Mouse (Mus musculus) cerebellum, adult 18-20 months (tissue): Measurements from ENCODE around the gene Dpep3.
A peak's percentile ranks its signal among the peaks of the same experiment; 100 is the strongest.
"Not testable (repeated sequence)": the region's sequence is repeated elsewhere in the genome, so short reads cannot be mapped to it uniquely, and the experiment has no call there.

Source experiments
- DNase-seq, 2 experiments: peaks; one replicate each; pipeline ENCODE4 v3.0.0; 2021

The Dpep3 gene

GRCm38 (mm10) chr8:105979325-105979724 is at the start of gene Dpep3:
Gene Dpep3, minus strand, starts transcription at chr8:105979429.
- DNase-seq, result no peak

GRCm38 (mm10) chr8:106022483-106022882 is 43.3 kb upstream of the Dpep3 start:
- DNase-seq, result peak; percentile 74 to 91

- no peak for DNase-seq
Measured at GRCm38 (mm10) chr8:106018039-106018438, 38.8 kb upstream of the Dpep3 start.

- no peak for DNase-seq
Measured at GRCm38 (mm10) chr8:106017130-106017529, 37.9 kb upstream of the Dpep3 start.

- no peak for DNase-seq
Measured at GRCm38 (mm10) chr8:106016284-106016683, 37.1 kb upstream of the Dpep3 start.

- not testable (repeated sequence) for DNase-seq
Measured at GRCm38 (mm10) chr8:106012203-106012602, 33.0 kb upstream of the Dpep3 start.

GRCm38 (mm10) chr8:106011643-106011986 is 32.4 kb upstream of the Dpep3 start, which contains the start of gene Ddx28:
Gene Ddx28, minus strand, starts transcription at chr8:106011882.
- DNase-seq, result no peak

GRCm38 (mm10) chr8:106010748-106011642 is 31.8 kb upstream of the Dpep3 start:
- peak; percentile 89 to 97 for DNase-seq

- not testable (repeated sequence) for DNase-seq
Measured at GRCm38 (mm10) chr8:106007891-106008290, 28.7 kb upstream of the Dpep3 start.

- DNase-seq, result no peak
Measured at GRCm38 (mm10) chr8:106007135-106007534, 27.9 kb upstream of the Dpep3 start.

- no peak for DNase-seq
Measured at GRCm38 (mm10) chr8:106006413-106006812, 27.2 kb upstream of the Dpep3 start.

GRCm38 (mm10) chr8:106005875-106006274 is 26.6 kb upstream of the Dpep3 start, which contains the start of gene Dpep2nb:
Gene Dpep2nb, minus strand, starts transcription at chr8:106005975.
- DNase-seq, result no peak

- DNase-seq, result no peak
Measured at GRCm38 (mm10) chr8:106004538-106005207, 25.4 kb upstream of the Dpep3 start.

GRCm38 (mm10) chr8:106001908-106002307 is 22.7 kb upstream of the Dpep3 start:
- DNase-seq, result peak; percentile 72 to 85

- no peak for DNase-seq
Measured at GRCm38 (mm10) chr8:105998971-105999370, 19.7 kb upstream of the Dpep3 start.

- no peak for DNase-seq
Measured at GRCm38 (mm10) chr8:105996359-105996758, 17.1 kb upstream of the Dpep3 start.

- DNase-seq, result no peak
Measured at GRCm38 (mm10) chr8:105993226-105993625, 14.0 kb upstream of the Dpep3 start.

GRCm38 (mm10) chr8:105992499-105992898 is 13.3 kb upstream of the Dpep3 start:
- DNase-seq, result no peak

GRCm38 (mm10) chr8:105991546-105991945 is 12.3 kb upstream of the Dpep3 start:
- DNase-seq, result no peak

- peak; percentile 86 to 92 for DNase-seq
Measured at GRCm38 (mm10) chr8:105990856-105991387, 11.7 kb upstream of the Dpep3 start, which contains the start of gene Dus2. Gene Dus2, plus strand, starts transcription at chr8:105991337.

GRCm38 (mm10) chr8:105988546-105988945 is 9.3 kb upstream of the Dpep3 start:
- no peak for DNase-seq

GRCm38 (mm10) chr8:105983406-105983805 is 4.2 kb upstream of the Dpep3 start:
- not testable (repeated sequence) for DNase-seq

- DNase-seq, result no peak
Measured at GRCm38 (mm10) chr8:105981146-105981545, 1.9 kb upstream of the Dpep3 start.

- DNase-seq, result no peak
Measured at GRCm38 (mm10) chr8:105975363-105975762, 3.9 kb downstream of the Dpep3 start.
